Comparison of ENCODE assay signal across 8 mouse cellular contexts in the genomic region with DNA sequence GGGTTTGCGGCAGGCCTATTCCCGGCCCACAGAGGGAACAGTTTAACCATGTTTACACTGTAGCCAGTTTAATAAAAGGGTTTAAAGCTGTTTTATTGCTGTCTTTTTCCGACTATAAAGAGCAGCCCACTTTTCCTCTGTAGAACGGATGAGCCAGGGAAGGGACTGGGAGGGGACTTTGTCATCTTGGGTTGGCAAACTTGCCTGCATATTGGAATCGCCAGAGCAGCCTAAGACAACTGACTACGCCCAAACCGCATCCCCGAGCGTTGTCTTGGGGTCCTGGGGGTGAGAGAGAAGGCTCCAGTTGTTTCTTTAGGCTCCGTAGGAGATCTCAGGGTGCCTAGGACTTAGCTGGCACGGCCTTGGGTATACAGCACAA. TPM values are rescaled to one million over a fixed set of nuclear protein-coding genes. Genes with fewer than 3 reads are reported as not detected.
A peak's percentile ranks its signal among the peaks of the same experiment; 100 is the strongest.
DNase-seq lines count a peak whose midpoint lies in the region; ATAC-seq and TF ChIP-seq lines count a peak whose summit lies in the region.

No protein-coding gene starts in this region.

- ATAC-seq in forebrain, embryonic 16.5 days: no peak

- H3K36me3 ChIP-seq in forebrain, embryonic 16.5 days (ENCODE audit: control insufficient read depth, insufficient read depth): peaks cover 25% of the 10 kb centered on the region

- no peak for TF ChIP-seq POLR2A in bone marrow, adult 2 months (IDR thresholded peaks at IDR 0.05; ENCODE audit: borderline replicate concordance, control insufficient read depth, low read depth, low read length)

- intact Hi-C loops in gastrocnemius, postnatal 36 days (cut with DNase I): loop anchor here (5.0 kb wide), 1 partner anchor 41 kb away; the partner anchor contains the start of gene Zfp398

- H3K27ac ChIP-seq in layer of hippocampus, adult 2 months: peak overlapping the region; percentile 94
- peak overlapping the region; percentile 95; the same call in 1 of the 2 replicates for H3K27ac ChIP-seq in bone marrow, adult 2 months (ENCODE audit: control insufficient read depth, insufficient read depth, low read depth, low read length, poor library complexity)
- H3K27ac ChIP-seq in forebrain, embryonic 16.5 days (ENCODE audit: low read length): peak overlapping the region; percentile 98

- H3K4me2 ChIP-seq in forebrain, embryonic 16.5 days (ENCODE audit: low read length): peak overlapping the region; percentile 73

- no peaks in the 10 kb centered on the region for H3K9me3 ChIP-seq in forebrain, embryonic 16.5 days (ENCODE audit: control insufficient read depth, low read length)

- H3K27me3 ChIP-seq in forebrain, embryonic 16.5 days (replicated peaks; ENCODE audit: control insufficient read depth, insufficient read depth, low read length): no peaks in the 10 kb centered on the region

- peak overlapping the region; percentile 99 for H3K9ac ChIP-seq in forebrain, embryonic 16.5 days (replicated peaks; ENCODE audit: low read depth, low read length)

- H3K4me3 ChIP-seq in layer of hippocampus, adult 2 months: peak overlapping the region; percentile 79
- H3K4me3 ChIP-seq in bone marrow, adult 2 months (replicated peaks; ENCODE audit: control insufficient read depth, low read depth, low read length): peak overlapping the region; percentile 67
- peak overlapping the region; percentile 96 for H3K4me3 ChIP-seq in forebrain, embryonic 16.5 days (replicated peaks; ENCODE audit: low read length)

- no peaks in the 10 kb centered on the region; the same call in 1 of the 2 replicates for H3K4me1 ChIP-seq in bone marrow, adult 2 months (ENCODE audit: control insufficient read depth, insufficient read depth, low read length)
- H3K4me1 ChIP-seq in forebrain, embryonic 16.5 days (replicated peaks; ENCODE audit: control insufficient read depth, insufficient read depth, low read length): peaks cover 19% of the 10 kb centered on the region

- TF ChIP-seq CTCF in layer of hippocampus, adult 2 months (conservative IDR thresholded peaks at IDR 0.05): no peak
- no peak for TF ChIP-seq CTCF in bone marrow, adult 2 months (IDR thresholded peaks at IDR 0.05; ENCODE audit: control insufficient read depth, insufficient read depth, low read length)

- 2% methylated on average over 11 of the region's 11 CpGs for WGBS in bone marrow, adult 2 months
- WGBS in forebrain, embryonic 16.5 days: 1% methylated on average over 11 of the region's 11 CpGs

- no peak for DNase-seq in layer of hippocampus, adult 2 months (ENCODE audit: low spot score in 2 of 2)
- DNase-seq in layer of hippocampus, adult 18-20 months (ENCODE audit: low spot score in 2 of 2): no peak
- peak; percentile 9 for DNase-seq in lung, postnatal 36 days
- DNase-seq in right cerebral cortex, adult 18-20 months: no peak
- DNase-seq in layer of hippocampus, postnatal 36 days: no peak
- no peak for DNase-seq in gastrocnemius, postnatal 36 days

RNA-seq across cellular contexts. Expression of gene Zfp282, which starts 1.1 kb away (rescaled TPM):
- 10 to 100 TPM; 13.3 to 13.5 TPM for total RNA-seq in layer of hippocampus, adult 2 months (2021)
- total RNA-seq in layer of hippocampus, adult 18-20 months (2021): 10 to 100 TPM; 11.9 to 12.2 TPM
- polyA plus RNA-seq in bone marrow, adult 2 months (2011; ENCODE audit: insufficient read depth, insufficient read length, low replicate concordance, missing spikeins): 2.7 and 2.9 TPM in 2 replicates
- polyA plus RNA-seq in forebrain, embryonic 16.5 days (2015; fragmentation: Nextera tagmentation; extraction: Ambion mirVana): 25.6 and 26.3 TPM in 2 replicates
- total RNA-seq in layer of hippocampus, postnatal 36 days (2021): 10 to 100 TPM; 13.1 to 15.8 TPM
- total RNA-seq in gastrocnemius, postnatal 36 days (2021): 1 to 10 TPM; 5.9 to 6.4 TPM

RNA-seq across cellular contexts. Expression of gene Zfp212, which starts 42.2 kb away (rescaled TPM):
- total RNA-seq in layer of hippocampus, adult 2 months (2021): 10 to 100 TPM; 20.6 to 22.0 TPM
- 10 to 100 TPM; 19.7 to 20.2 TPM for total RNA-seq in layer of hippocampus, adult 18-20 months (2021)
- 9.0 and 12.3 TPM in 2 replicates for polyA plus RNA-seq in bone marrow, adult 2 months (2011; ENCODE audit: insufficient read depth, insufficient read length, low replicate concordance, missing spikeins)
- 21.0 and 22.1 TPM in 2 replicates for polyA plus RNA-seq in forebrain, embryonic 16.5 days (2015; fragmentation: Nextera tagmentation; extraction: Ambion mirVana)
- total RNA-seq in layer of hippocampus, postnatal 36 days (2021): 10 to 100 TPM; 18.0 to 22.3 TPM
- 1 to 10 TPM; 7.8 to 8.5 TPM for total RNA-seq in gastrocnemius, postnatal 36 days (2021)

RNA-seq across cellular contexts. Expression of gene Zfp398, which starts 42.7 kb away (rescaled TPM):
- total RNA-seq in layer of hippocampus, adult 2 months (2021): 10 to 100 TPM; 21.9 to 22.5 TPM
- total RNA-seq in layer of hippocampus, adult 18-20 months (2021): 10 to 100 TPM; 20.1 to 23.8 TPM
- 2.3 and 5.7 TPM in 2 replicates for polyA plus RNA-seq in bone marrow, adult 2 months (2011; ENCODE audit: insufficient read depth, insufficient read length, low replicate concordance, missing spikeins)
- 17.5 and 18.7 TPM in 2 replicates for polyA plus RNA-seq in forebrain, embryonic 16.5 days (2015; fragmentation: Nextera tagmentation; extraction: Ambion mirVana)
- 10 to 100 TPM; 20.9 to 24.4 TPM for total RNA-seq in layer of hippocampus, postnatal 36 days (2021)
- 1 to 10 TPM; 4.0 to 6.2 TPM for total RNA-seq in gastrocnemius, postnatal 36 days (2021)

RNA-seq across cellular contexts. Expression of gene Zfp786, which starts 47.5 kb away (rescaled TPM):
- 1 to 10 TPM; 5.5 to 6.5 TPM for total RNA-seq in layer of hippocampus, adult 2 months (2021)
- 1 to 10 TPM; 4.9 to 5.0 TPM for total RNA-seq in layer of hippocampus, adult 18-20 months (2021)
- not detected in 2 replicates for polyA plus RNA-seq in bone marrow, adult 2 months (2011; ENCODE audit: insufficient read depth, insufficient read length, low replicate concordance, missing spikeins)
- 17.0 and 21.9 TPM in 2 replicates for polyA plus RNA-seq in forebrain, embryonic 16.5 days (2015; fragmentation: Nextera tagmentation; extraction: Ambion mirVana)
- total RNA-seq in layer of hippocampus, postnatal 36 days (2021): 1 to 10 TPM; 5.3 to 7.3 TPM
- total RNA-seq in gastrocnemius, postnatal 36 days (2021): under 1 TPM; 0.27 to 0.69 TPM
